Mouse (Mus musculus) olfactory bulb, adult 2 months (tissue): ENCODE data around the gene Map3k20. TPM values are rescaled to one million over a fixed set of nuclear protein-coding genes. Genes with fewer than 3 reads are reported as not detected.

ENCODE experiments used
- H3K27ac ChIP-seq: fragments of 200-500 bp; 2 replicates; pipeline ENCODE4 v1.5.1; 2012; ENCODE audit warnings: low read depth, low read length; ENCODE audit not compliant: insufficient read depth
- H3K4me1 ChIP-seq: fragments of 200-500 bp; 2 replicates; pipeline ENCODE4 v1.6.1; 2012; ENCODE audit warnings: low read length; ENCODE audit not compliant: control insufficient read depth, insufficient read depth
- H3K4me3 ChIP-seq: fragments of 200-500 bp; 2 replicates; pipeline ENCODE4 v1.5.1; 2012; ENCODE audit warnings: mild to moderate bottlenecking, low read depth, low read length, moderate library complexity; ENCODE audit not compliant: insufficient read depth
- CTCF ChIP-seq: fragments of 200-500 bp; IDR thresholded peaks from 2 replicates; pipeline ENCODE4 v1.5.1; 2012; ENCODE audit warnings: low read depth, mild to moderate bottlenecking, low read length, moderate library complexity; ENCODE audit not compliant: insufficient read depth
- POLR2A ChIP-seq: fragments of 200-500 bp; IDR thresholded peaks from 2 replicates; pipeline ENCODE4 v1.6.1; 2012; ENCODE audit warnings: mild to moderate bottlenecking, low read depth, low read length, moderate library complexity; ENCODE audit not compliant: insufficient read depth
- WGBS: fragments of 180-500 bp; shearing (Covaris S2); methylation state at CpG from one replicate; pipeline ENCODE4 v1.1.7; 2018; 5-methylcytosine and 5-hydroxymethylcytosine counted together
- polyA plus RNA-seq: library from polyadenylated mRNA; stranded (reverse); fragments of >200 nt; gene quantifications from 2 replicates; pipeline ENCODE4 v1.2.4, GENCODE M21; 2012; ENCODE audit warnings: low replicate concordance; ENCODE audit not compliant: missing spikeins, insufficient read depth, insufficient read length

The Map3k20 gene
- polyA plus RNA-seq, 1 experiment = 45.5 TPM

DNA sequence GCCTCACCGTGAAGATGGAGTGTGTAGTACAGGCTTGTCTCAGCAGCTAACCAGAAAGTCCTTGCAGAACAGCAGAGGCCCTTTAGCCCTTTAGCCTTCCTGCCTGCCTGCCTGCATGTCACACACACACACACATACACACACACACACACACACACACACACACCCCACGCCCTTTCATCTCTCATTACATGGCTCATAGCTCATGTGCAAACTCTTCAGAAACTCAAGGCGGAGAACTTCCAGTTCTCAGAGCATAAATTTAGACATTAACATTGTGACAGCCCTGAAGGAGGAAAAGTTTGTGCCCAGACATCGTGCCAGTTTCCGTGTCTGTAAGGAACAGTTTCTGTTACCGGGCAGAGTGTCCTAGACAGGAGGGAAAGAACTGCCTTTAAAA is 111.5 kb downstream of the Map3k20 start:
- H3K4me1 ChIP-seq = peaks cover 7% of the 10 kb centered on the region
- no peak overlapping the region for H3K27ac ChIP-seq
- 93% methylated on average over 6 of the region's 6 CpGs for WGBS
- no peak for TF ChIP-seq POLR2A
- TF ChIP-seq CTCF = no peak
- no peak overlapping the region for H3K4me3 ChIP-seq

GRCm38 (mm10) chr2:72398227-72398626 is 112.8 kb downstream of the Map3k20 start:
- TF ChIP-seq POLR2A (no peak), CTCF (peak; percentile 39; the same call in 1 of the 2 replicates)
- H3K4me1 ChIP-seq = peaks cover 7% of the 10 kb centered on the region
- 54% methylated on average over 13 of the region's 13 CpGs for WGBS
- no peak overlapping the region for H3K27ac ChIP-seq
- H3K4me3 ChIP-seq = no peak overlapping the region

DNA sequence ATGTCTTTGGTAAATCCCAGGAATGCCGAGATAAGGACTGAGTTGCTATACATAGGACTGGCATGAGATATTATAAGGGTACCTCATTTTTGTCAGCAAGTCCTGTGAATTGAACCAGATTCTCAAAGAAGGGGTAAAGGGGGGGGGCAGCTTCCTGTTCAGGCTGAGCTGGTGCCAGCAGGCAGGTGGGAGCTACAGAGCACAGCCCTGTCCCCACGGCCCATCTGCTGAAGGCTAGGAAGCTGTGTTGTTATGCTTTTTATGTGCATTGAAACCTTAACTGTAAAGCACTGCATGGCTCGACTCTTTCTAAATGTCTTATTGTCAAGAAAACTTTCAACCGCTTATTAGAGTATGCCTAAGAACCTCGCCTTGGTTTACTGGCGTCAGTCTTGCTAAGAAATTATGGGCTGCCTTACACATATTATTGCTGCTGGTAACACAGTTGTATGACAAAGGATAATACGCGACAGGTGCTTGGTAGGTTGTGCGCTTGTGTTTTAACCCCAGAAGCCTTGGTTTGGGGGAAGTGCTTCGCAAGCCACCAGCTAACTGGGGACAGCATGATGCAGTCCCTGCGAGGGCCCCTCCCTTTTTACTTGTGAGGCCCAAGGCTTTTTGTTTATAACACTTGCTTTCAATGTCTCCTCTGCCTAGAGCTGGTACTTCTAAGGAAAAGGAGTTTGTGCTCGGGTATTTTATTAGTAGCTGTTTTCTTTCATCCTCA is 114.2 kb downstream of the Map3k20 start:
- TF ChIP-seq POLR2A (no peak), CTCF (no peak)
- Histone ChIP-seq H3K4me3 (no peak overlapping the region), H3K27ac (no peak overlapping the region), H3K4me1 (peaks cover 7% of the 10 kb centered on the region)
- WGBS = 51% methylated on average over 12 of the region's 12 CpGs

- no peak overlapping the region for H3K4me3 ChIP-seq
- TF ChIP-seq POLR2A (no peak), CTCF (no peak)
- WGBS = 93% methylated on average over 9 of the region's 9 CpGs
Observed at GRCm38 (mm10) chr2:72401290-72401689, 115.9 kb downstream of the Map3k20 start.

GRCm38 (mm10) chr2:72405621-72406555 is 120.5 kb downstream of the Map3k20 start:
- H3K4me1 ChIP-seq = peaks cover 6% of the 10 kb centered on the region
- WGBS = 90% methylated on average over 12 of the region's 12 CpGs
- no peak overlapping the region for H3K27ac ChIP-seq
- TF ChIP-seq CTCF = no peak
- no peak for TF ChIP-seq POLR2A
- no peak overlapping the region for H3K4me3 ChIP-seq

More at GRCm38 (mm10) chr2:72401290-72401689, 115.9 kb downstream of the Map3k20 start:
- Histone ChIP-seq H3K4me1 (peaks cover 7% of the 10 kb centered on the region), H3K27ac (no peak overlapping the region)

GRCm38 (mm10) chr2:72406701-72407100 is 121.3 kb downstream of the Map3k20 start:
- H3K27ac ChIP-seq = no peak overlapping the region
- no peak for TF ChIP-seq POLR2A
- TF ChIP-seq CTCF = no peak
- H3K4me3 ChIP-seq = no peak overlapping the region
- 90% methylated on average over 10 of the region's 10 CpGs for WGBS
- H3K4me1 ChIP-seq = peaks cover 6% of the 10 kb centered on the region

DNA sequence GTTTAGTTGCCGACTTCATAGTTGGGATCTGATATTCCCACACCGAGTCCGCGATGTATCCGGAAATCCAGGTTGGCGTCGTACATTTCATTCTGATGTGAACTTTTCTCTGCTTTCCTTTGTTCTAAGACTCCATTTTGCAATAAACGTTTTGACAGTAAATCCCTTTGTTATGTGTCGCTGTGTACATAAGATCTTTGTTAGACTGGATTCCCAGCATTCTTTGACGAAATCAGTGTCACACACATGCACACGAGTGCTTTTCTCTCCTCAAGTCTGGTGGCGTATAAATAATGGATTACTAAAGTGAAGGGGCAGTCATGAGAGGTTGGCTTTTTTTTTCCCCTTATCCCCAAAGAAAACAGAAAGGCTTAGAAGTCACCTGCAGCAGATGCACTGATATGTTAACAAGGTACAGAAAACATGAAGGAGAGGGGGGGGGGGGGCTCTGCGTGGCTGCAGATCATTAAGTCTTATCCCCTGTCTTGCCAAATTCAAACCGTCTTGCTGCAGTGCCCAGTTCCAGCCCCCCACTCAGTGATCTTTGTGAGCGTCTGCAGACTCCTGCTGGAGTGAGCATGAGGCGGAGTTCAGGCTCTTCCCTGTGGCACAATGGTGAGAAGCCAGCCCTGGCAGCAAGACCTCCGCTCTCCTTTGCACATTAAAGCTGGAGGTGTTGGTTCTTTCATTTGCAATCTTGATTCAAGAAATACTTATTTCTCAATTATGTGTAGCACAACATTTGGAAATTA is 122.1 kb downstream of the Map3k20 start:
- peaks cover 4% of the 10 kb centered on the region for H3K4me1 ChIP-seq
- 68% methylated on average over 17 of the region's 17 CpGs for WGBS
- no peak overlapping the region for H3K27ac ChIP-seq
- no peak for TF ChIP-seq CTCF
- no peak for TF ChIP-seq POLR2A
- H3K4me3 ChIP-seq = no peak overlapping the region

DNA sequence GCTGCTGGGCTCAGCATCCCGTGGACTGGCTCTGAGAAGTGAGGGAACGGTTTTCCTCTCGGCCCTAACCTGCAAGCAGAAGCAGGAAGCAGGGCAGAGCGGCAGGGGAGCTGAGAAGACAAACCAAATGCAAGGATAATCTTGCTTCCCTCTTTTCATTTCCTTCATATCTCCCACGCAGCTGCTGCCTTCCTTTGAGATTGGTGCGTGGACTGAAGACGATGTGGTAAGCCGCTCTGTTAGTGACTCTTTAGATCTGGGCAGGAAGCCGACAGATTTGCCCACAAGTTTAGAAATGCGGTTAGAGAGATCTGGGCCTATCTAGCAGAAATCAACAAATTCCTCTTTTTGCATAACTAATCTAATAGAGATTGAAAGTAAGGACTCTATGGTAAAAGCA is 124.5 kb downstream of the Map3k20 start:
- TF ChIP-seq POLR2A (no peak), CTCF (no peak)
- Histone ChIP-seq H3K27ac (no peak overlapping the region), H3K4me1 (peaks cover 4% of the 10 kb centered on the region), H3K4me3 (no peak overlapping the region)
- 69% methylated on average over 10 of the region's 10 CpGs for WGBS
